8 mouse cellular contexts compared by ENCODE assay signal in the genomic region with DNA sequence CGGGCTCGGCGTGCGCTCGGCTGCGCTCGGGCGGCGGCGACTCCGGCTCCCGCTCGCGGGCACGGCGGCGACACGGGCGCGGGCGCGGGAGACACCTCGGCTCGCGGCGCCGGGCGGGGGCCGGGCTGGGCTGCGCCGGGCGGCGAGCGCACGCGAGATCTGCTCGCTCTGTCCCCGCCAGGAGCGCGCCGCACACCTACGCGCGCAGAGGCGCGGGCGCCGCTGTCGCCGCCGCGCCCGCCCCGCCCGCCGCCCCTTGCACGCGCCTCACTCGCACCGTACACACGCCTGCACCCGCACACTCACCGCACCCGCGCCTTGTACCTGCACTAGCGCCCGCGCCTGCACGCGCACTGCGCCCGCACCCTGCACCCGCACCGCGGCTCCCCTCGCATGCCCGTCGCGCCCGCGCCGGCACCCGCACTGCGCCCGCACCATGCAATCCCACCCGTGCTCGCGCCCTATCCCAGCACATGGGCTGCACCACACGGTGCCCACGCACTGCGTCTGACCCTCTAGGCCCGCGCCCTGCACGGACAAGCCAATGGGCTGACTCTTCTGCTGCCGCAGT. TPM values are rescaled to one million over a fixed set of nuclear protein-coding genes. Genes with fewer than 3 reads are reported as not detected.
DNase-seq lines count a peak whose midpoint lies in the region; ATAC-seq lines count a peak whose summit lies in the region.

No protein-coding gene starts in this region.

- WGBS in hindbrain, embryonic 10.5 days: 1% methylated on average over 70 of the region's 95 CpGs
- under 1% methylated on average over 69 of the region's 95 CpGs for WGBS in limb, embryonic 13.5 days

- 0 out of 2 replicates have a peak, but pooled peaks have one; percentile 45 for ATAC-seq in limb, embryonic 13.5 days (ENCODE audit: low FRiP score, low read depth)

- H3K36me3 ChIP-seq in hindbrain, embryonic 10.5 days: no peaks in the 10 kb centered on the region
- H3K36me3 ChIP-seq in limb, embryonic 13.5 days: no peaks in the 10 kb centered on the region

- H3K4me1 ChIP-seq in hindbrain, embryonic 10.5 days (replicated peaks): peaks cover 39% of the 10 kb centered on the region
- peaks cover 26% of the 10 kb centered on the region for H3K4me1 ChIP-seq in limb, embryonic 13.5 days

- peak overlapping the region; percentile 60 for H3K4me3 ChIP-seq in hindbrain, embryonic 10.5 days
- H3K4me3 ChIP-seq in limb, embryonic 13.5 days: peak overlapping the region; percentile 60

- DNase-seq in layer of hippocampus, adult 11-12 months (ENCODE audit: low spot score): peak; percentile 65
- no peak for DNase-seq in layer of hippocampus, adult 9-10 months (ENCODE audit: low spot score)
- peak; percentile 86 for DNase-seq in cerebellum, postnatal 10 days
- peak; percentile 19 for DNase-seq in hindbrain, embryonic 10.5 days (ENCODE audit: low spot score)
- peak; percentile 84 for DNase-seq in right cerebral cortex, adult 18-20 months
- no peak for DNase-seq in yolk sac, embryonic 10.5 days (ENCODE audit: low spot score)
- DNase-seq in embryo, embryonic 10 days (ENCODE audit: low spot score): no peak

- no peaks in the 10 kb centered on the region for H3K9me3 ChIP-seq in hindbrain, embryonic 10.5 days
- no peaks in the 10 kb centered on the region for H3K9me3 ChIP-seq in limb, embryonic 13.5 days

- H3K27me3 ChIP-seq in hindbrain, embryonic 10.5 days (ENCODE audit: insufficient read depth, poor library complexity, severe bottlenecking): peaks cover 96% of the 10 kb centered on the region
- peaks cover 99% of the 10 kb centered on the region for H3K27me3 ChIP-seq in limb, embryonic 13.5 days

- peak overlapping the region; percentile 56 for H3K9ac ChIP-seq in limb, embryonic 13.5 days

- no peak overlapping the region for H3K27ac ChIP-seq in hindbrain, embryonic 10.5 days
- no peak overlapping the region for H3K27ac ChIP-seq in limb, embryonic 13.5 days

- peak overlapping the region; percentile 95 for H3K4me2 ChIP-seq in limb, embryonic 13.5 days (replicated peaks)

RNA-seq across cellular contexts. Expression of gene Camk2b, which starts 0.5 kb away (rescaled TPM):
- 1.8 and 3.6 TPM in 2 replicates for polyA plus RNA-seq in hindbrain, embryonic 10.5 days (2016; fragmentation: Nextera tagmentation; extraction: Ambion mirVana)
- polyA plus RNA-seq in limb, embryonic 13.5 days (2015; fragmentation: Nextera tagmentation; extraction: Ambion mirVana): 1.6 and 1.7 TPM in 2 replicates

Comparison
In these comparisons a context has a peak if more than half of its experiments do, and no peak if none do; other contexts are left out.
1. DNase-seq: peak in layer of hippocampus, adult 11-12 months (single experiment), cerebellum, postnatal 10 days (2 of 2), hindbrain, embryonic 10.5 days (single experiment) and right cerebral cortex, adult 18-20 months (single experiment); none in layer of hippocampus, adult 9-10 months (single experiment), yolk sac, embryonic 10.5 days (single experiment) and embryo, embryonic 10 days (single experiment).